Mouse (Mus musculus) T-helper 17 cell (primary cell): ENCODE results near the gene Aunip.

Experiments
- in situ Hi-C, 2 experiments: fragments of 300-600 bp; cut with MboI, MseI; formaldehyde crosslinking; loops; 1 replicate in 1 of 2; 2 replicates in 1 of 2; pipeline ENCODE4 v1.15.1; 2025; ENCODE audit warnings: high pct_unique_total_duplicates in 2 of 2

Gene Aunip

GRCm38 (mm10) chr4:134549899-134550298 is 39.1 kb downstream of the Aunip start:
- in situ Hi-C loops: loop anchor here in 1 of 2 experiments (25.0 kb wide), 1 partner anchor 1462 kb away; the partner anchor contains the start of gene Eloa

- in situ Hi-C loops: no loop called here
These were observed 40.9 kb downstream of the Aunip start, which contains the start of gene Selenon for GRCm38 (mm10) chr4:134551494-134552316. Gene Selenon (minus strand): TSS chr4:134552166.

GRCm38 (mm10) chr4:134553631-134554030 is 42.8 kb downstream of the Aunip start:
- in situ Hi-C loops: no loop called here

GRCm38 (mm10) chr4:134555956-134556580 is 45.3 kb downstream of the Aunip start:
- in situ Hi-C loops: no loop called here

GRCm38 (mm10) chr4:134557626-134558249 is 46.9 kb downstream of the Aunip start:
- in situ Hi-C loops: no loop called here

- in situ Hi-C loops: no loop called here
These were observed 47.8 kb downstream of the Aunip start for GRCm38 (mm10) chr4:134558570-134559113.

- in situ Hi-C loops: no loop called here
These were observed 48.4 kb downstream of the Aunip start for GRCm38 (mm10) chr4:134559154-134559553.

- in situ Hi-C loops: no loop called here
These were observed 49.9 kb downstream of the Aunip start for GRCm38 (mm10) chr4:134560699-134561098.

GRCm38 (mm10) chr4:134562014-134562413 is 51.2 kb downstream of the Aunip start:
- in situ Hi-C loops: no loop called here

- in situ Hi-C loops: no loop called here
These were observed 52.8 kb downstream of the Aunip start for GRCm38 (mm10) chr4:134563624-134564023.

GRCm38 (mm10) chr4:134564093-134564492 is 53.3 kb downstream of the Aunip start:
- in situ Hi-C loops: no loop called here

- in situ Hi-C loops: no loop called here
These were observed 56.8 kb downstream of the Aunip start for GRCm38 (mm10) chr4:134567377-134568226.

- in situ Hi-C loops: no loop called here
These were observed 58.4 kb downstream of the Aunip start for GRCm38 (mm10) chr4:134569205-134569604.

GRCm38 (mm10) chr4:134569831-134570230 is 59.0 kb downstream of the Aunip start:
- in situ Hi-C loops: no loop called here

- in situ Hi-C loops: no loop called here
These were observed 60.1 kb downstream of the Aunip start for GRCm38 (mm10) chr4:134570704-134571451.

GRCm38 (mm10) chr4:134572449-134573300 is 61.9 kb downstream of the Aunip start:
- in situ Hi-C loops: no loop called here
